Mouse (Mus musculus): ENCODE results near the gene Reep6.

- 0 out of 2 replicates have a peak, but pooled peaks have one; percentile 19 for TF ChIP-seq CTCF (IDR thresholded peaks at IDR 0.05; ENCODE audit: insufficient read depth, low read length)
- no peak for TF ChIP-seq POLR2A (IDR thresholded peaks at IDR 0.05; ENCODE audit: borderline replicate concordance, extremely low read depth, low read depth, low read length)
Observed at GRCm38 (mm10) chr10:80322811-80323211, 6.9 kb upstream of the Reep6 start.

Measured in lung, adult 2 months (tissue).